Mouse (Mus musculus): ENCODE measurements at regions not wholly inside any gene's neighbourhood (a gene's known extent, or its start where the extent isn't known, plus 50 kb on each side); places are given as distances from the start of the nearest gene placed in this dataset.
A peak's percentile ranks its signal among the peaks of the same experiment; 100 is the strongest.

DNA sequence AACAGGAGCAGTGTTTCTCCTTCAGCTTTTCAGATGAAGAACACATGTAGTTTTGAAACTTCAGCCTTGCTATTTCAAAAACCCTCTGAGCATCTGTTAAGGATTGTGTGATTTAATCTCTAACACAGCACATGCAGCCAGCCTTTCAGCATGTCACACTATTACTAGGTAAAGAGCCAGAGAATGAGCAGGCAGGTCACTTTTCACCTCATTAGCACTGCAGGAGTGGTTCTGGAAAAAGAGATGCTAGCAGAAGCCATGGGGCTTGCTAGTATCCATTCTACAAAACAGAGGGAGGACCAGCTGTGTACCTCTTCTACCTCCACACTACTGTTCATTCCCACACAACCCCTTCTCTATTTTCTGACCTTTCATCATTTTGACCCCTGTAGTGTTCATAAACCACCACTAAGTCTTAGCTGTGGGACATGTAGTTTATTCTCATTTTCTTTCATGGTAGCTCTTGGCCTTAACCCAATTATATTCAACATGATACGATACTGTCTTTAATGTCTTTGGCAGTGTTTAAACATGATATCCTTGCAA, 535.1 kb upstream of the Alcam start:
- peak in 1 of 2 experiments; percentile 26 for DNase-seq

DNA sequence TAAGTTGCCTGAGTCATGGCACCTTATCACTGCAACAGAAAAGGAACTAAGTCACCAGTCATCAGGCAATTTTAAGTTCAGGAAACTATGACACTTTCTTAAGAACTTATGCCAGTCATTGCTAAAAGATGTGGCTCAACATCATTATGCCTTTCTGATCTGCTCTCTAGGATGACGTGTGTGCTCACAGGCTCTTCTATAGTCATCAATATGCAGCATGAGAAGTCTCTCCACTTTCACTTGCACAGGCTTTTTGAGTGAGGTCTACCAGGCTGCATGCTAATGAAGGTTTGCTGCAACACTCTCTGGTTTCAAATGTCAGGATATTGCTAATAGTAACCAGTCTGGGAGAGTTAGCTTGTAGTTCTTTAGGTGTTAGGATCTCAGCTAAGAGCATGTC, 530.5 kb upstream of the Alcam start:
- no peak for DNase-seq

DNA sequence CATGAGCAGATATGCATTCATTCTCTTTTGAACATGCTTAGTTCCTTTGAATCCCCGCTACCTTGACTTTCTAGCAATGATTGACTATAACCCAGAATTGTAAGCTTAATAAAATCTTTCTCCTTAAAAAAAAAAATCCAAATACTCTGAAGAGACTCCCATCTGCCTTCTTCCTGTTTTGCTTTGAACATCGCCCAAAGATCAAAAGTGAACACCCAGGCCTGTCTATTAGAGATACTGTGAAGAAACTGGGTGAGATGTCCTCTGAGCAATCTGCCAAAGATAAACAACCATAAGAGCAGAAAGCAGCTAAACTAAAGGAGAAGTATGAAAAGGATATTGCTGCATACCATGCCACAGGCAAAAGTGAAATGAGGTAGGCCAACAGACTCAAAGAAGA, 527.1 kb upstream of the Alcam start:
- DNase-seq, result no peak

DNA sequence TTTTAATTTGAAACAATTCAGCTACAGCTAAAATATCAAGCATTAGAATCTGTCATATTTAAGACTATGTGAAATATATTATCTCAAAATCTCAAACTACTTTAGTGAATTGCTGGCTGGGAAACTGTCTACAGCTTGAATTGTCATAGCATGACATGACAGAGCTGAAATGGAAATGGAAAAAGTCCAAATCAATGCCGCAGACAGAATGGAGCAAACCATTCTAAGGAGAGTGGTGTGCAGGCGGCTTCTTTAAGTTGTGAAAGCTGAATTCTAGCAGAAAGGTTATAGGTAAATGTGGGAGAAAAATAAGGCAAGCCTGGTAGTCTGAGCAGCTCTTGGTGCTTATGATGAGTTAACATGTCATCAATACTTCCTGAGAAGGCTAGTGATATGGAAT, 518.9 kb upstream of the Alcam start:
- DNase-seq, result no peak

DNA sequence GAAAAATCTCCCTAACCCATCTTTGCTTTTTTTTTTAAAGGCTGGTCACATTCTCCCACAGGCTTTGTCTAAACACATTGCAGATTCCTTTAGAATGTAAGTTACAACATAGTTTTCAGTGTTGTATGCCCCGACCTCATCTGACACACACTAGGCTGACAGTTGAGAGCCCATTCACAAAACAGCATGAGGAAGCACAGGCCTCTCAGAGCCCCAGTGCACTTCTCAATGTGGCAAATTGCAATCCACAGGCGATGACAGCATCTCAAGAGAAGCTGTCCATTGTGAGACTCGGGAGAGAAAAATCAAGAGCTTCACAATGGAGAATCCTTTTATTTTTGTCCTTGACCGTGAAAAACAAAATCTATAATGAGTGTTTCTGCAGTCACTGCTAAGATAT, 493.8 kb upstream of the Alcam start:
- DNase-seq, result no peak

DNA sequence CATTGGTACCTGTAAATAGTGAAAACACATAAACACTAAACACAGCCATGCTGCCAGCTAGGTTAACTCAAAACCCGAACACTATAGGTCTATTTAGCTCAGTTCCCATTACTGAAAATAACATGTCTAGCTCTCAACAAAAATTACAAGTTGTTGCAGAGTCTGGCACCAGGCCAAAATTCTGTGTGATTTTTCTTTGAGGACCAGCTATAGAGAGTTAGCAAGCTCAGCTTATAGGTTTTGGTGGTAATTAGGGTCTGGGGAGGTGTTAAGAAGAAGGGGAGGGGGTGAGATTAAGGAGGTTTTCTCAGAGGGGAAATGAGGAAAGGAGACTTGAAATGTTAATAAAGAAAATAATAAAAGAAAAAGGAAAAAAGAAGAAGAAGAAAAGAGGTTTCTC, 480.9 kb upstream of the Alcam start:
- DNase-seq, result no peak

DNA sequence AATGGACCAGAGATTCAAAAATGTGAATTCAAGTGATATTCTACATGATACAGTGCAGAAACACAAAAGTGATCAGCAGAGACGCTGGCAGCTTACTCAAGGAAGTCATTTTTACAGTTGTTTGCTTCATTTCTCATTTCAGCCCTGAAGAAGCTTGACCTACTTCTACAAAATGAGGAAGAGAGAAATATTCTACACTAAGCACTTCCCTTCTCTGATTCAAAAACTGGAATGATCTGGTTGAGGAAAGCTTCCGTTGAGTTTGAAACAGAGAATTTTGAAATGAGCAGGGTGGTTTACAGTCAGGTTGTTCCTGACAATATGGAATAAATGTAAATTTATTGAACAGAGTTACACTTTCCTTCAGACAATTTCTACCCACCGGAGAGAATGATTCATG, 478.1 kb upstream of the Alcam start:
- no peak for DNase-seq

DNA sequence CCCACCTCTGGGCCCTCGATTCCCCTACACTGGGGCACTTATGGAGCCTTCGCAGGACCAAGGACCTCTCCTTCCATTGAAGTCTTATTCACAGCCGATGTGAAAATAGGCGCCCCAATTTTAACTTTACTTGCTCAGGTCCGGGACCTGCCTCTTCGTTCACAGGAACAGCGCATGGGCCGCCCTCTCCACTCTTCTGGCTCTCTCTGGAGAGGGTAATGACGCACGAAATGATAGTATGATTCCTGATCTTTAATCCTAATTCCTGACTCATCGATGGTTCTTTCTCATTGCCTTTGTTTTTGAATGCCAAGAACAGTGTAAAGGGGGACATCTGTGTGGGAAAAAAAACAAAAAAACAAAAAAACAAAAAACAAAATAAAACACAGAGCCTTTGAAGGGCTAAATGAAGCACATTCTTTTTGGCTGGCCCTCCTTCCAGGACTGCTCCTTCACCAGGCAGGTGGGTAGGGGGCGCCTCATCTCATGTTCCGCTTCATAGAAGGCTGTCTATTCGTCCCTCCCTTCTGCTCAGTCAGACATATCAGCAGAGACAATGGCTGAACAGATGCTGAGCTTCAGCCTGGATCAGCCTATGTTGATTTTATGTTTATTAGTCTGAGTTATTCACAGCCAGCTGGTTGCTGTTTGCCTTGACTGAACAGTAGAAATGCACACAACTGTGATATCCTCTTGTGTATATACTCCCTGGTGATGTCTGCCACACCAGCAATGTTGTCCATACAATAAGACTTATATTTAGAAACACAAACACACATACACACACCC, 438.8 kb upstream of the Alcam start:
- DNase-seq, result no peak

DNA sequence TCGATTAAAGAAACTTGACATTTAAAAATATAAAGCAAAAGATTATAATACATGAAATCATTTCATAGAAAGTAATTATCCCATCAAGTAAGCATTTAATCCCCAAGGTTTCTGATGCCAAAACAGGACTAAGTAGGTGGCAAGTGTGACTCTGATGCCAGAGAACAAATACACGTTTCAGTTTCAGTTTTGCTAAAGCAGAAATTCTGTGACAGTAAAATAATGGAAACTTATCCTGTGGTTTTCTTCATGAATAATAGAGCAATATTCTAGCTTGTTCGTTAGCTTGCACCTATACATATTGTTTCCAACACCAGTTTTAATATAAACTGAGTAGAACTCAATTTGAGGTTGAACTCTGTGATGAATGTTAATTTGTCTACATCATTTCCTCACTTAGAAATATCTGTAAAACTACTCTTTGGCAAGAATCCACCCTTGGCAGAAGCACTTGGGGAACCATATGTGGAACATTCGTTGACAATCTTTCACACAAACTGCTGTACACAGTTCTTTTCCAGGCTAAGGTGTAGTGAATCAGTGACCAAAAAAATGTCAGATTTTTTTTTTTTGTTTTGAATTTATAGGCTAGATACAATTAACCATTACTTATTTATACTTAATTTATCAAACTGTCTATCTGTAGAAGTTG, 425.7 kb upstream of the Alcam start:
- DNase-seq, result no peak

DNA sequence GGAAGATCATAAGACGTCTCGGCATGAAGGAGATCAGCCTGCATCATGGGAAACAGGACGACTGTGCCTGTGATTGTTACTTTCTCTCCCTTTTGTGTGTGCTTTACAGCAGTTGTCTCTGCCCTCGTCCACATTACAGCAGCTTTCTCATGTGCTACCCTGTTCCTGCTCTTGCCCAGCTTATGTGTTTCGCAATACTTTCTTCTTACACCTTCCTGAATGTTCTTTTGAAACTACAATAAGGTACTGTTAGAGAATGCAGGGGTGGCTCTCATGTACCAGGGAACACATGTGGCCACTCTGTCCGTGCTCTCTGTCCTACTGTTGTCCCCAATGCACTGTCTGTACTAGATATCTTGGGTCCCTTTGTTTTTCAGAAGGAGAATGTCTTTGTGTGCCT, 414.0 kb upstream of the Alcam start:
- no peak for DNase-seq

DNA sequence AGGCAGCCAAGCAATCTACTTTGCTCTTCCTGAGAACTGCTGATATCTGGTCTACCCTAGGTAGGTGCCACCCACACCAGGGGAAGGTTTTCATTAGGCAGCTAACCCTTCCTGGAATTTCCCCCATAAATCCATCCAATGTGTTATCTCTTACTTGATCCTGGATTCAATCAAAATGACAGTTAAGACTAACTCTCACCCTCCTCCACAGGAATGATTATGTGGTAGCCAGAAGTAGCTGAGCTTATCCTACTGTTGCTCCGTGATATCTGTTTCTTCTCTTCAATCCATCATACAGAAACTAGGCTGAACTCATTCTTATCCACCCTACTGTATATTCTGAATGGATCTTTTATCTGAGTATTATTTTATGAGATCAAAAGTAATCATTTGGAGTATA, 409.7 kb upstream of the Alcam start:
- DNase-seq, result no peak

DNA sequence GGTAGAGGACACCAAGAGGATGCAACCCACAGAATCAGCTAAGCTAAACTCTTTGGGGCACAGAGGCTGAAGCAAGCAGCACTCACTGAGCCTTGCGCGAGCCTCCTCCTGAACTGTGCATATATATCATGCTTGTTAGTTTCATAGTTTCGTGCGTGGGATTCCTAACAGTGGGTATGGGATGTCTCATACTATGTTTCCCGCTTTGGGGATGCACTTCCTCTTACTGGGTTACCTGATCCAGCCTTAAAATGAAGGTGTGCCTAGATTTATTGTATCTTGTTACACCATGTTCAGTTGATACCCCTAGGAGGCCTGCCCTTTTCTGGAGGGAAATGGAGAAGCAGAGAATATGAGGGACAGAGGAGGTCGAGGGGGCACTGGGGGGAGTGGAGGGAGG, 407.4 kb upstream of the Alcam start:
- no peak for DNase-seq

DNA sequence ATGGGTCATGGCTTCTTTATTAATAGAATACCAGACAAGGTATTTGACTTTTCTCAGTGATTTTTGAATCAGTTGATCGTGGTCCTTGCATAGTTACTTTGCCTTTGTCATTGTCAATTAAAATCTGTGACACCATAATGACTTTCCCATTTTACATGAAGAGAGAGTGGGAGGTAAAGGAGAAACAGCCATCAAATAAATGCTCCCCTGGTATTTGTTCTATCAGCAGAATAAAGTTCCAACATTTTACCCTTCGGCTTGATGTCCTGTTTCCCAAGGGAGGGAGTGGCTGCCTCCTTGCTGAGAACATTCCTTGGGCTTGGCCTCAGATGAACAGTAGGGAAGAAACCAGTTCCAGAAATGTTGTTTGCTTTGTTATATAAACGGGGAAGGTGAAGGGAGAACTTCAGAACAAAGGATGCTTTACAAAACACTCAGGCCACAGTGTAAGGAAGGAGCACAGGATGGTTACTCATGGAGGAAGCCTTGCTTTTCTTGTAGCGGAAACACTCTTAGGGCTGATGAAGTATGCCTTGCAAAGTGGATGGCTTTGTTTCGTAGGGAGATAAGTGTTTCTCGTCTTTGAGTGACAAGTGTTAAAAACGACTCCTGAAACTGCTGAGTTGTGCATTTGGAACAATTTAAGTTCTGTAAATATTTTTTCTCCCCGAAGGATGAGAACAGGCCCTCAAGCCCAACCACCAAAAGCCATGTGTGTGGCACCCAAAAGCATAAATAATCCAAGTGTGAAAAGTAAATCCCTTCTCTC, 404.8 kb upstream of the Alcam start:
- DNase-seq, result peak in 1 of 2 experiments; percentile 13

DNA sequence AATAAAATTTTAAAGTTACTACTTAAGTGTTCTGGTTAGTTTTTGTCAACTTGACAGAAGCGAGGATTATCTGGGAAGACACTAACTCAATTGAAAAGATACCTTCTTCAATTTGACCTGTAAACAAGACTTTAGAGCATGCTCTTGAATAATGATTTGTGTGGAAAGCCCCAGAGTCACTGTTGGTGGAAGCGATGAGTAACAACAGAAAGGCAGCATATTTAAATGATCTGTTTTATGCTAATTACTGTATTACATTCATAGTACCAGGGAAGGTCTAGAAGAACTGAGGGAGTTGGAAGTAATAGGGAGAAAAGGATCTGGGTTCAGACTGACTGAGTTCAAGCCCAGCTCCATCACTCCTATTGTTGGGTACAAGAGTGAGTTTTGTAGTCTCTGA, 397.3 kb upstream of the Alcam start:
- DNase-seq, result no peak

DNA sequence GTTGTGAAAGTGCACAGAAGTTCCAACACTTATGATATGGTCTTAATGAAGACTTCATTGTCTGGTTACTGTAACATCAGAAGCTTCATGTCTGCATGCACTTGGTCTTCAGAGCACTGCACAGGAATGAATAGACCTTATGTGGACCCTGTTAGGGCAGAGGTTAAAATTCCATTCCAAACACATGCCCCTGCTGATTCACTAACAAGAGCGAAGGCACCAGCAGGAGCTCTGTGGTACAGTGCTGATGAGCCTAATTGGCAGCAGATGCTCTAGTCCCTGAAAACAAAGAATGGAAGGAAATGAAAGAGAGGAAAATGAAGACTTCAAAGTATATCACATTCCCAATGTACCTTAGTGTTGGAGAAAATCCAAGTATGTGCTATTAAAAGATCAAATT, 365.1 kb upstream of the Alcam start:
- no peak for DNase-seq

DNA sequence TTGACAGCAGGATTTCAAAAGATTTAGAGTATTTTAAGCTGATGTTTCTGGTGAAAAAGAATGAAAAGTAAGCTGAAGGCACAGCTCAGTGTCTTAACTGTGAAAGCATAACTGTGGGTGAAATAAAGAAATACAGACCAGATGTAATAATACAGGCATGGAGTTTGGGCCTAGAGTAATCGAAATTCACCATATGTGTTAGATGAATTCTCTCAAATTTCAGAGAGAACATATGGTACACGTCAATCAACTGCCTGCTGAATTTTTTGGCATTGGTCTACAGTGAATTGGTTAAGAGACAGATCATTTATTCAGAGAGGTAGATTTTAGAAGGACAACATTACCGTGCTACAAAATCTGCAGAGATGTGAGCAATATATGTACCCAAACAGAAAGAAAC, 357.3 kb upstream of the Alcam start:
- DNase-seq, result no peak

DNA sequence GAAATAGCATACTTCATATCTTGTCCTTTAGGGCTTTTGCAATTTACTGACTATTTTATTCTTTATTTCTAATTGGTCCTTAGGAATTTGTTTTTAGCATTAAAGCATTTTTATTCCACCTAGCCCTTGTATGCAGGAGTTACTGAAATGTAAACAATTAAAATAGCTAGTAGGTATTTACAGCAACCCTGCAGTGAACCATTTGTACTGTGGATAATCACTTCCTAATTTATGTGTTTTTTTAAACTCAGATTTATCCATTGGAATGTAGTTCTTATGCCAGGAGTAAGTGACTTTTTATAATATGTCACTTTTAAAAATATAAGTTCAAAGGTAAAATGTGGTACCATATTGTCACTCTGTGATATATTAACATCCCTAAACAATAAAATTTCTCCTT, 350.5 kb upstream of the Alcam start:
- no peak for DNase-seq

DNA sequence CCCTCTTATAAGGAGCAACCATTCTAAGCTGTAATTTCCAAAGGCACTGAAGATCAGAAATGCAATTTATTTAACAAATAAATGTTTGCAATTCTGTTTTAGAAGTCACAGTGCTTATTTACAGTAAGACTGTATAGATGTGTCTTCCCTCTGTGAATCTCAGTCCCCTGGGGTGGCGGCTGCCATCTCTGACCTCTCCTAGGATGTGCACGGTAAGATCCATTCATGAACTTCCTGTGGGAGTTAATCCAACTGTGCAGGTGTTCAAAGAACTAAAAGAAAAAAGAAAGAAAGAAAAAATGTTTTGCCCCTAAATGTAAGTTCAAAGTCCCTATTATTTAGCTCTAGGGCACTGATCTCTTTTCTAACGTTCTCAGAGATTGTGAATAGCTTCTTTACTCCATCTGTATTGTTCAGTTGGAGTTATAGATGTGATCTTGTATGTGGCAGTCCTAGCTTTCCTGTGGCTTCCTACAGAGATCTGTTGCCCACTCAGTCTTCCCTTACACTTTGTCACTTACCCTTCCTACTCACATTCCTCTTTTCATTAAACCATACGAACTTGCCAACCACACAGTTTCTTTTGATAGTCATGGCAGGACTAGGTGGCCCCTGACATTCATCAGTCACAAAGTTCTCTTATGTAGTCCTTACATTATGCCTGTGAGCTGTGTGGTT, 346.0 kb upstream of the Alcam start:
- DNase-seq, result no peak

DNA sequence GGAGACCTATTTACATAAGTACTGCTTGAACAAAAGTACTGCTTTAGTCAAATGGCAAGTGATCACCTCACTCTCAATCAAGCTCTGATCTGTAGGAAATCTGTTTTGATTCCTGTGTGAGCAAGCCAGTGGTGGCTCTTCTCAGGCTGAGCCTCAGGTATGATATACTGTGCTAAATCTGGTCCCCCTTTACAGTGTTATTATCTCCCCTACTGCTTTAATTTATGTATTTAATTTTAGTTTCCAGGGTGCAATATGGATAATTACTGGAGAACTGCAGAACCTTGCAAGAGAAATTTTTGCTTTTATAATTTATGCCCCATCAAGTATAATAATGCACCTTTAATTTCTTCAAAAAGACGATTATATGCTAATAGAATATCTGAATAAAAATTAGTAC, 341.3 kb upstream of the Alcam start:
- no peak for DNase-seq

DNA sequence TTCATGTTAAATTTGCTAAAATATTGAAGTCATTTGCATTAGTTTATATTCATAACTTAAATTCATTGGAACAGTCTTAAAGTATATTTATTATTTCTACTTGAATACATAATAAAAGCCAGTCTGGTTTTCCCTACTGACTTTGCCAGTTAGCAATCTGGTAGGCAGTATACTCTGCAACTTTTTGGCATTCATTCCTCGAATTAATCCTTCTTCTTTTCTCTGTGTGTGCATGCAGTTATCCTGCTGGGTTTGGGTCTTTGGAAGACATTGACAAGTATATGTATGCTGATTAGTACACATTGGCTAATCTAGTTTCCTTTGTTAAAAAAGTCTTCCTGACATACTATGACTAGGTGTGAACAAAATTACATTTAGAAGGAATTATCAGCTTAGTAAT, 336.1 kb upstream of the Alcam start:
- no peak for DNase-seq

DNA sequence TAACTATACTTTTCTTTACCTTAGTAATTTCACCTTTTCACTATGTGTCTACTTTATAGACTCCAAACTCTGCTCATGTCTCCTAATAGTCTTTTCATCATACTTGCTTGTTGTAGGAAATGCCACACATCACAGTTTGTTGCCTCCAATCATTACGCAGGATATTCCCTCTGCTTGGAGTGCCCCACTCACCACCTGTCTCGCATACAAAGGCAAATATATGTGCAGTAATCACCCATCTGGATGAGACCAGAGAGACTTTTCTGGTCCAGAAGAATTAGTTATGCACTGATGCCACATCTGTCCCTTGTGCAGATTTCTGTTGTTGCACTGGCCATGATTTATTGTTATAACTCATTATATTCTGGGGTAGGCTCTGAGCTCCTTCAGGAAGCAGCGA, 293.9 kb upstream of the Alcam start:
- DNase-seq, result no peak

DNA sequence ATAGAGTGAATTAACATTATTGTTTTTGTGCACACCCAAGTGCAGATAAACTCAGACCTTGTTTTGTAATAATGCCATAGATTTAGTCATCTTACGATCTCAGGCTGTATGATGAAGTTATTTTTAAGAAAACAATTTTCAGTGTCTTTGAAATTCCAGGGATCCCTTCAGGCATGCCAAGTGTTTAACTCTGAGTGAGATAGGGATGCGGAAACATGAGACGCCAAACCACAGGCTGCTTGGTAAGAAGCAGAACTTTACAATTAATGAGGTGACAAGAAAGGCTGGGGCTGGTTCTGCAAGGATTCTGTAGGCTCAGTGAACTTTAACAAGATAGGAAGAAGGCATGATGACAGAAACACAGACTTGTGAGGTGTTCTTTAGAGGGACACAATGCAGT, 292.3 kb upstream of the Alcam start:
- no peak for DNase-seq

DNA sequence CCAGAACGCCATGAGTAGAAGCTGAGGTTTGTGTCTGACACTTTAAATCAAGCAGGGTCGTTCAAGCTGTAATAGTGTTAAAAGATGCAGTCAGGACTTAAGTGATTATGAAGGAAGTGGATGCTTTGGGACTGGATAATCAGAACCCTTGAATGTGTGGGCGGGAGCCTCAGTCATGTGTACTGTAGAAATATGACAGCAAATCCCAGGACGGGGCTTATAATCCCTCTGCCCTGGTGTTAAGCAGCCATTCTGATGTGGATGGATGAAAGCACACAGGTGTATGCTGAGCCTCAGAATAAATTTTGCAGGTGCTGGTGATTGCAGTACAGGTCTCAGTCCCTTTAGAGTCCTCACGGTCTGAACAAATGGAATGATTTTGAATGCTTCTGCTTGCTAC, 290.8 kb upstream of the Alcam start:
- no peak for DNase-seq

Data from lung, adult 18-20 months (tissue).